Mouse (Mus musculus): ENCODE data around the gene Mxd3.

DNA sequence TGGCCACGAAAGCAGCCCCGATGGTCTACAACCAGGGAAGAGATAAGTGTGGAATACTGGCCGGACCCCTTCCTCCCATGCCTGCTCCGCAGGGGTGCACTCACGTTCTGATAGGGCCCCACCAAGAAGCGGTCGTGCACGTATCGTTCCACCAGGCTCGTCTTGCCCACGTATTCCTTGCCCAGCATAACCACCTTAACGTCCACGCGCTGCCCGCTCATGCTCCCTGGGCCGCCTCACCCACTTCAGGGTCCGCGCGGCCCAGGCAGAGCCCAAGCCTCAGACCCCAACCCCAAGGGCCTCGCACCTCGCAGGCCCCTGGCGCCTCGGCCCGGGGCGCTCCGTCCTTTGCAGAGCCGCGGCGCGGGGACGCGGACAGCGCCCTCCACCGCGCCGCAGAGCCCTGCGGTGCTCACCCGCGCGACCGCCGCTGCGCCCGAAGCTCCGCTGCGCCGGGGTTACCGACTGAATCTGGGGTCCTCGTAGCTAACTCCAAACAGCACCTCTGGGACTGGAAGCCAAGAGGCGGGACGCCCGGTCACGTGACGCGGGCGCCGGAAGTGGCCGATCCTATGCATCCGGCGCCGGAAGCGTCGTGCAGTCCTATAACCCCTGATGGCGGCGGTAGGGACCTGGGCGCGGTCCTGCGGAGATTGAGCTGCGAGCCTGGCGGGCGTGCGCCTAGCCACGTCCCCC is 8.0 kb downstream of the Mxd3 start, which contains the start of gene Rab24:
- TF ChIP-seq POLR2A (IDR thresholded peaks at IDR 0.05; ENCODE audit: extremely low read depth, insufficient read depth, low read length) (peak; percentile 61), CTCF (IDR thresholded peaks at IDR 0.05; ENCODE audit: extremely low read depth, insufficient read depth, low read length) (no peak)

Data from cortical plate, adult 2 months (tissue).